Mouse (Mus musculus): ENCODE data around the gene Rab3ip. TPM values are rescaled to one million over a fixed set of nuclear protein-coding genes. Genes with fewer than 3 reads are reported as not detected.

Rab3ip gene
- polyA plus RNA-seq, 1 experiment from 2014 or later: 46.0 TPM

- DNase-seq (ENCODE audit: low spot score): no peak
- 34% methylated on average over 5 of the region's 5 CpGs for WGBS
- H3K27ac ChIP-seq: peak overlapping the region; percentile 93; the same call in 1 of the 2 replicates
Observed at GRCm38 (mm10) chr10:116950886-116951285, 317 bp upstream of the Rab3ip start.

GRCm38 (mm10) chr10:116949111-116950008 lies 1.2 kb downstream of the Rab3ip start:
- H3K27ac ChIP-seq: peak overlapping the region; percentile 93
- 4% methylated on average over 44 of the region's 44 CpGs for WGBS
- H3K4me3 ChIP-seq: peak overlapping the region; percentile 91
- H3K27me3 ChIP-seq (ENCODE audit: insufficient read depth, poor library complexity, severe bottlenecking): no peaks in the 10 kb centered on the region
- no peak for DNase-seq (ENCODE audit: low spot score)
- no peaks in the 10 kb centered on the region for H3K9me3 ChIP-seq
- H3K4me1 ChIP-seq: peaks cover 44% of the 10 kb centered on the region
- H3K36me3 ChIP-seq: 0 out of 2 replicates have a peak, but pooled peaks cover 7% of the 10 kb centered on the region

More at GRCm38 (mm10) chr10:116950886-116951285, 317 bp upstream of the Rab3ip start:
- Histone ChIP-seq H3K4me1 (peaks cover 32% of the 10 kb centered on the region), H3K27me3 (ENCODE audit: insufficient read depth, poor library complexity, severe bottlenecking) (no peaks in the 10 kb centered on the region), H3K9me3 (no peaks in the 10 kb centered on the region), H3K36me3 (0 out of 2 replicates have a peak, but pooled peaks cover 7% of the 10 kb centered on the region), H3K4me3 (peak overlapping the region; percentile 91)

DNA sequence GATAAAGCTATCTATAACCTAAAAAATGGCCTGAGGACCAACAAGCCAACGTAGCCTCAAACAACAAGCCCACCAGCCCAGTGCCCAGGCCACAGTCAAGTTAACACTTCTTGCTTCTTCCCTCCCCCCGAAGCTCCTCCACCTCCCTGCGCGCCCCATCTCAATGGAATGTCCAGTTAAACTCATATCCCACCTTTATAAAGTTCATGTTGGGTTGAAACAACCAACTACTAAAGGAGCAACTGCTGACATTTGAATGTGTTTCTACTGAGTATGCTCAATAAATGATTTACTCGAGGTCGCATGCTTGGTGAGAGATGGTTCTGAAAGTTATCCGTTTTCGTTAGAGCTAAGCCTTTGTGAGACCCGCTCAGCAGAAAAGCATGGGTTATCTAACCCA lies 2.2 kb downstream of the Rab3ip start:
- H3K27ac ChIP-seq: no peak overlapping the region
- H3K27me3 ChIP-seq (ENCODE audit: insufficient read depth, poor library complexity, severe bottlenecking): no peaks in the 10 kb centered on the region
- 0 out of 2 replicates have a peak, but pooled peaks cover 6% of the 10 kb centered on the region for H3K36me3 ChIP-seq
- H3K4me3 ChIP-seq: peak overlapping the region; percentile 91
- no peaks in the 10 kb centered on the region for H3K9me3 ChIP-seq
- peaks cover 44% of the 10 kb centered on the region for H3K4me1 ChIP-seq
- WGBS: 81% methylated on average over 9 of the region's 9 CpGs
- DNase-seq (ENCODE audit: low spot score): no peak

DNA sequence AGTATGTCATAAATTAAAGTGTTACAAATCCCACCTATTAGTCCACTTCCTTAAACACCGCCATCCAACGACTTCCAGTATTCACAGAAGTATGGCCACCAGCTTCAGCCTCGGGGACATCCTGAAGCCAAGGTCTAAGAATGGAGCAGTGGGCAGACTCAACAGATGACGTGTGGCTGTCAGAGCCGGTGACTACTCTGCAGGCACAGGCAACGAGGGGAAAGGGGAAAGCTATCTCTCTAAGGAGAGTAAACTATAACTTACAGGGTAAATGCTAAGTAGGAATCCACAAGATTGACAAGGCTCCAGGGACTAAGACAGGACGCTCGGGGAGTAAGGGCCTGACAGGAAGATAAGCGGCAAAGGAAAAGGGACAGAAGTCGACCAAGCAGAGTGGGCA lies 5.6 kb downstream of the Rab3ip start:
- no peaks in the 10 kb centered on the region for H3K27me3 ChIP-seq (ENCODE audit: insufficient read depth, poor library complexity, severe bottlenecking)
- peak overlapping the region; percentile 79 for H3K27ac ChIP-seq
- H3K9me3 ChIP-seq: 0 out of 2 replicates have a peak, but pooled peaks cover 5% of the 10 kb centered on the region
- WGBS: 34% methylated on average over 10 of the region's 10 CpGs
- peak overlapping the region; percentile 31; the same call in 1 of the 2 replicates for H3K4me3 ChIP-seq
- H3K4me1 ChIP-seq: peaks cover 39% of the 10 kb centered on the region
- peaks cover 17% of the 10 kb centered on the region for H3K36me3 ChIP-seq
- DNase-seq (ENCODE audit: low spot score): no peak

DNA sequence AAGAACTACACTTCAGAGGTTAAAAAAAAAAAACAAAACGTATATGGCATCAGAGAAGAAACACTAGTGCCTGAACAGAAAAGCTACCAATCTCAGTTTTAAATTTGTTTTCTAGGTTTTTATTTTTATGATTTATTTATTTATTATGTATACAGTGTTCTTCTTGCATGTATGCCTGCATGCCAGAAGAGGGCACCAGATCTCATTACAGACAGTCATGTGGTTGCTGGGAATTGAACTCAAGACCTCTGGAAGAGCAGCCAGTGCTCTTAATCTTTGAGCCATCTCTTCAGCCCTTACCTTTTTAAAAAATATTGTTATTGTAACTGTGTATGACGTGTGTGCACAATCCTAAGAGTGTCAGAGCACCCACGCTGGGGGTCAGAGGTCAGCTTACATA lies 6.4 kb downstream of the Rab3ip start:
- Histone ChIP-seq H3K4me1 (peaks cover 34% of the 10 kb centered on the region), H3K4me3 (no peak overlapping the region), H3K36me3 (peaks cover 20% of the 10 kb centered on the region), H3K9me3 (0 out of 2 replicates have a peak, but pooled peaks cover 5% of the 10 kb centered on the region), H3K27ac (no peak overlapping the region), H3K27me3 (ENCODE audit: insufficient read depth, poor library complexity, severe bottlenecking) (no peaks in the 10 kb centered on the region)
- DNase-seq (ENCODE audit: low spot score): no peak
- WGBS: 87% methylated on average over 3 of the region's 3 CpGs

DNA sequence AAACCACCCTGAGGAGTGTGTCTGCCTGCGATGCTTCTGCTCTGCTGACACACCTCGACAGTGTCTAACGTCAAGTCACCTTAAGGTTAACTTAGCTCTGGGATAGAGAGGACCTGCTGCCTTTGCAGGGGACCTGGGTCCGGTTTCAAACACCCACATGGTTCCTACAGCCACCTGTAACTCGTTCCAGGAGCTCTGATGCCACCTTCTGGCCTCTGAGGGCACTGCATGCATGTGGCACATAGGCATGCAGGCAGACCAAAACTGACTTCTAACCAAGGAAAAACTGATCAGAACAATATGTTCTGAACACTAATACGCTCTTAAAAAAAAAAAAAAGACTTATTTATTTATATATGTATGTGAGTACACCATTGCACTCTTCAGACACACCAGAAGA lies 7.5 kb downstream of the Rab3ip start:
- Histone ChIP-seq H3K27ac (no peak overlapping the region), H3K4me3 (no peak overlapping the region), H3K27me3 (ENCODE audit: insufficient read depth, poor library complexity, severe bottlenecking) (no peaks in the 10 kb centered on the region), H3K9me3 (0 out of 2 replicates have a peak, but pooled peaks cover 5% of the 10 kb centered on the region), H3K36me3 (peaks cover 31% of the 10 kb centered on the region), H3K4me1 (peaks cover 23% of the 10 kb centered on the region)
- 88% methylated on average over 6 of the region's 6 CpGs for WGBS
- DNase-seq (ENCODE audit: low spot score): no peak

DNA sequence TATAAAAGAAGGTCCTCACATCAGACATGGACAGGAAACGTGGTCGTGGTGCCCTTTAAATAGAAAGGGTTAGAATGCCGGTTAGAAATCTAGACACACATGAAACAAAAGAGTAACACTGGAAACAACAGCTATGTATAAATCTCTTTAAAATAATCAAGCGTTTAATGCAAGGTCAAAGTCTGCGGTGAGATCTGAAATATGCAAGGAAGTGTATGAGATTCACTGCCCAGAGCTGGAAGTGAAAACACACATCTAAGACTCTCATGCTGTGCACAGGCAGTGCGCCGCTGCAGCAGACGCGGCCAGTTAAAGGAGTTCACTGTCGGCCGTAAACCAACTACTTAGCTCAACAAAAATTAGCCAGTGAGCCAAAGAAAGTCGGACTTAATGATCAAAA lies 15.5 kb downstream of the Rab3ip start:
- Histone ChIP-seq H3K4me1 (peaks cover 6% of the 10 kb centered on the region), H3K27ac (no peak overlapping the region), H3K36me3 (peaks cover 62% of the 10 kb centered on the region), H3K9me3 (no peaks in the 10 kb centered on the region), H3K4me3 (no peak overlapping the region), H3K27me3 (ENCODE audit: insufficient read depth, poor library complexity, severe bottlenecking) (no peaks in the 10 kb centered on the region)
- WGBS: 87% methylated on average over 12 of the region's 12 CpGs
- no peak for DNase-seq (ENCODE audit: low spot score)

DNA sequence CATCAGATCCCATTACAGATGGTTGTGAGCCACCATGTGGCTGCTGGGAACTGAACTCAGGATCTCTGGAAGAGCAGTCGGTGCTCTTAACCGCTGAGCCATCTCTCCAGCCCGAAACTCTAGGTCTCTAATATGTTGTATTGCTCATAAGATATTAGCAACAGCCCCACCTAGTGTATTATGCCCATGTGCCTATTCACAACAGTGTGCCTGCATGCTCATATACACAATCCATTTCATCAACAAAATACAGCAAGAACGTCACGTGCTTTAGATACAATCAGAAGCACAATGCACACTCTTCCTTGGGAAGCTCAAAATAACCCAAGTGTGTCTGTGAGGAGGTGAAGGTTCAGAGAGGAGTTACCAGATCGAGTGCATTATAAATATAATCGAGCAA lies 16.8 kb downstream of the Rab3ip start:
- H3K4me3 ChIP-seq: no peak overlapping the region
- no peaks in the 10 kb centered on the region for H3K27me3 ChIP-seq (ENCODE audit: insufficient read depth, poor library complexity, severe bottlenecking)
- H3K27ac ChIP-seq: no peak overlapping the region
- peaks cover 6% of the 10 kb centered on the region for H3K4me1 ChIP-seq
- no peak for DNase-seq (ENCODE audit: low spot score)
- H3K9me3 ChIP-seq: no peaks in the 10 kb centered on the region
- peaks cover 60% of the 10 kb centered on the region for H3K36me3 ChIP-seq
- WGBS: 91% methylated on average over 7 of the region's 7 CpGs

GRCm38 (mm10) chr10:116932418-116932817 lies 18.2 kb downstream of the Rab3ip start:
- 85% methylated on average over 13 of the region's 13 CpGs for WGBS
- H3K9me3 ChIP-seq: no peaks in the 10 kb centered on the region
- peaks cover 6% of the 10 kb centered on the region for H3K4me1 ChIP-seq
- no peak for DNase-seq (ENCODE audit: low spot score)
- peaks cover 56% of the 10 kb centered on the region for H3K36me3 ChIP-seq
- no peak overlapping the region for H3K27ac ChIP-seq
- no peak overlapping the region for H3K4me3 ChIP-seq
- H3K27me3 ChIP-seq (ENCODE audit: insufficient read depth, poor library complexity, severe bottlenecking): no peaks in the 10 kb centered on the region

GRCm38 (mm10) chr10:116931497-116932179 lies 18.9 kb downstream of the Rab3ip start:
- Histone ChIP-seq H3K9me3 (no peaks in the 10 kb centered on the region), H3K27me3 (ENCODE audit: insufficient read depth, poor library complexity, severe bottlenecking) (no peaks in the 10 kb centered on the region), H3K4me3 (no peak overlapping the region), H3K27ac (no peak overlapping the region), H3K36me3 (peaks cover 56% of the 10 kb centered on the region), H3K4me1 (peaks cover 6% of the 10 kb centered on the region)
- DNase-seq (ENCODE audit: low spot score): no peak
- WGBS: 75% methylated on average over 15 of the region's 15 CpGs

DNA sequence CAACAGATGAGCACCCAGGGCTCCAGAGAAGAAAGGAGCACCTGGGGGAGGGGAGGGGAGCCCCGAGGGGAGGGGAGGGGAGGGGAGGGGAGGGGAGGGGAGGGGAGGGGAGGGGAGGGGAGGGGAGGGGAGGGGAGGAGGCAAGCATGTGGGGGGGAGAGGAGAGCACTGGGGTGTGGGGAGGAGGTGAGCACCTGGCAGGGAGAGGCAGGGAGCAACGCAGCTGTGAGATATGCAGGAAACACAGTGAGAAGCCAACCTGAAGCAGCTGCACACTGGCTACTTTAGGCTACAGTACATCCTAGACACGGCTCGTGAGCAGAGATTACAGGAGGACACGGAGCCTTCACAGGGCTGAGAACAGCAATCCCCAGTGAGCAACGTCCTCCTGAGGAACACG lies 19.6 kb downstream of the Rab3ip start:
- Histone ChIP-seq H3K27me3 (ENCODE audit: insufficient read depth, poor library complexity, severe bottlenecking) (no peaks in the 10 kb centered on the region), H3K9me3 (no peaks in the 10 kb centered on the region), H3K4me1 (peaks cover 6% of the 10 kb centered on the region), H3K4me3 (no peak overlapping the region), H3K36me3 (peaks cover 56% of the 10 kb centered on the region), H3K27ac (no peak overlapping the region)
- 66% methylated on average over 6 of the region's 7 CpGs for WGBS
- DNase-seq (ENCODE audit: low spot score): no peak

GRCm38 (mm10) chr10:116930506-116930905 lies 20.1 kb downstream of the Rab3ip start:
- Histone ChIP-seq H3K4me3 (no peak overlapping the region), H3K27ac (no peak overlapping the region), H3K27me3 (ENCODE audit: insufficient read depth, poor library complexity, severe bottlenecking) (no peaks in the 10 kb centered on the region), H3K36me3 (peaks cover 60% of the 10 kb centered on the region), H3K9me3 (no peaks in the 10 kb centered on the region), H3K4me1 (peaks cover 6% of the 10 kb centered on the region)
- no peak for DNase-seq (ENCODE audit: low spot score)
- WGBS: 75% methylated on average over 7 of the region's 7 CpGs

GRCm38 (mm10) chr10:116928826-116929225 lies 21.7 kb downstream of the Rab3ip start:
- DNase-seq (ENCODE audit: low spot score): no peak
- 93% methylated on average over 3 of the region's 3 CpGs for WGBS
- Histone ChIP-seq H3K36me3 (peaks cover 63% of the 10 kb centered on the region), H3K9me3 (no peaks in the 10 kb centered on the region), H3K27ac (no peak overlapping the region), H3K4me3 (no peak overlapping the region), H3K4me1 (peaks cover 6% of the 10 kb centered on the region), H3K27me3 (ENCODE audit: insufficient read depth, poor library complexity, severe bottlenecking) (no peaks in the 10 kb centered on the region)
